ENCODE assay signal across 20 mouse cellular contexts in genomic region chr17:86263985-86264649, GRCm38 (mm10).
DNase-seq lines count a peak whose midpoint lies in the region; TF ChIP-seq lines count a peak whose summit lies in the region.
"Had no signal": no experiment of that assay in that cellular context is flagged by ENCODE, and none has a peak within 500 bp of the region (broad histone marks: within the 10 kb centered on the region; RNA-seq: fewer than 3 reads in every experiment).

No protein-coding gene starts in this region.

- no peaks in the 10 kb centered on the region for H3K27me3 ChIP-seq in cerebellum, adult 2 months (ENCODE audit: control insufficient read depth, insufficient read depth, low read length)
- H3K27me3 ChIP-seq: heart, embryonic 13.5 days; hindbrain, embryonic 12.5 days; liver, embryonic 13.5 days; stomach, embryonic 15.5 days had no signal

- H3K4me1 ChIP-seq in cerebellum, adult 2 months (ENCODE audit: control insufficient read depth, insufficient read depth, low read length): peaks cover 65% of the 10 kb centered on the region
- H3K4me1 ChIP-seq: liver, embryonic 13.5 days had no signal

- peak overlapping the region; percentile 91 for H3K27ac ChIP-seq in layer of hippocampus, adult 2 months
- H3K27ac ChIP-seq in cerebellum, adult 2 months (ENCODE audit: insufficient read depth, low read length): peak overlapping the region; percentile 93
- H3K27ac ChIP-seq: heart, adult 2 months; heart, embryonic 13.5 days; hindbrain, embryonic 12.5 days; liver, embryonic 13.5 days; stomach, embryonic 15.5 days had no signal

- TF ChIP-seq POLR2A in cerebellum, adult 2 months (IDR thresholded peaks at IDR 0.05; ENCODE audit: borderline replicate concordance, insufficient read depth, low read length): no peak

- 42% methylated on average over 11 of the region's 11 CpGs for WGBS in cerebellum, adult 2 months

- peak; percentile 72 for DNase-seq in cerebellum, adult 11-12 months
- DNase-seq in cerebellum, postnatal 4 days (ENCODE audit: low spot score in 2 of 2): no peak
- no peak for DNase-seq in layer of hippocampus, adult 2 months (ENCODE audit: low spot score in 2 of 2)
- DNase-seq in layer of hippocampus, postnatal 25 days (ENCODE audit: extremely low spot score in 1 of 2, low spot score in 1 of 2): no peak
- peak; percentile 63 to 68 for DNase-seq in cerebellum, adult 2 months
- peak; percentile 47 to 53 for DNase-seq in cerebellum, postnatal 36 days
- DNase-seq in gastrocnemius, postnatal 25 days: no peak
- no peak for DNase-seq in gastrocnemius, adult 18-20 months (ENCODE audit: low spot score)
- DNase-seq: adrenal gland, postnatal 10 days; gastrocnemius, postnatal 14 days; heart, adult 2 months; kidney, adult 9 months; kidney, postnatal 25 days; liver, embryonic 13.5 days; lung, adult 2 months; lung, postnatal 14 days; thymus, postnatal 4 days had no signal

- TF ChIP-seq CTCF in layer of hippocampus, adult 2 months (conservative IDR thresholded peaks at IDR 0.05): no peak; the same call in 1 of the 2 replicates
- TF ChIP-seq CTCF in cerebellum, adult 2 months (IDR thresholded peaks at IDR 0.05; ENCODE audit: borderline replicate concordance, insufficient read depth, low read depth, low read length): no peak

- H3K4me3 ChIP-seq in layer of hippocampus, adult 2 months: no peak overlapping the region
- H3K4me3 ChIP-seq in cerebellum, adult 2 months (replicated peaks; ENCODE audit: insufficient read depth, low read depth, low read length): no peak overlapping the region
- H3K4me3 ChIP-seq: heart, adult 2 months; heart, embryonic 13.5 days; hindbrain, embryonic 12.5 days; liver, embryonic 13.5 days; stomach, embryonic 15.5 days had no signal

Comparison
In these comparisons a context has a peak if more than half of its experiments do, and no peak if none do; other contexts are left out.
1. DNase-seq: peak in cerebellum, adult 11-12 months (single experiment), cerebellum, adult 2 months (2 of 2) and cerebellum, postnatal 36 days (2 of 2); none in cerebellum, postnatal 4 days (0 of 2), layer of hippocampus, adult 2 months (0 of 2), layer of hippocampus, postnatal 25 days (0 of 2), gastrocnemius, postnatal 25 days (single experiment) and gastrocnemius, adult 18-20 months (single experiment).